Mouse (Mus musculus) ovary, postnatal 10 days (tissue): ENCODE results near the gene Naa35.
A peak's percentile ranks its signal among the peaks of the same experiment; 100 is the strongest.

ENCODE experiments used
- DNase-seq: peaks from one replicate; pipeline ENCODE4 v3.0.0; 2022; ENCODE audit warnings: low spot score

Naa35 gene

GRCm38 (mm10) chr13:59672248-59672647, 87.2 kb downstream of the Naa35 start:
- DNase-seq = no peak

- DNase-seq = no peak
Observed at GRCm38 (mm10) chr13:59673597-59673996, 88.5 kb downstream of the Naa35 start.

- DNase-seq = no peak
Observed at GRCm38 (mm10) chr13:59674215-59674614, 89.2 kb downstream of the Naa35 start.

GRCm38 (mm10) chr13:59674761-59675150, 89.7 kb downstream of the Naa35 start:
- DNase-seq = no peak

- DNase-seq = peak; percentile 33
Observed at GRCm38 (mm10) chr13:59675151-59676011, 90.3 kb downstream of the Naa35 start, which contains the start of gene Golm1. Golm1 (minus strand) TSS chr13:59675811.

GRCm38 (mm10) chr13:59676316-59677229, 91.5 kb downstream of the Naa35 start:
- DNase-seq = no peak

GRCm38 (mm10) chr13:59679306-59679705, 94.2 kb downstream of the Naa35 start:
- no peak for DNase-seq

- no peak for DNase-seq
Observed at GRCm38 (mm10) chr13:59679908-59680307, 94.8 kb downstream of the Naa35 start.

GRCm38 (mm10) chr13:59682629-59683028, 97.6 kb downstream of the Naa35 start:
- DNase-seq = no peak

- no peak for DNase-seq
Observed at GRCm38 (mm10) chr13:59685236-59685635, 100.2 kb downstream of the Naa35 start.
